Mouse (Mus musculus) adipocyte (in vitro differentiated cells): ENCODE results near the gene Nxpe4.
"Not testable (repeated sequence)": the region's sequence is repeated elsewhere in the genome, so short reads cannot be mapped to it uniquely, and the experiment has no call there.

Experiments
- DNase-seq: peaks from one replicate; pipeline ENCODE4 v3.0.0-alpha.2; 2016; ENCODE audit warnings: low spot score

Gene Nxpe4

DNA sequence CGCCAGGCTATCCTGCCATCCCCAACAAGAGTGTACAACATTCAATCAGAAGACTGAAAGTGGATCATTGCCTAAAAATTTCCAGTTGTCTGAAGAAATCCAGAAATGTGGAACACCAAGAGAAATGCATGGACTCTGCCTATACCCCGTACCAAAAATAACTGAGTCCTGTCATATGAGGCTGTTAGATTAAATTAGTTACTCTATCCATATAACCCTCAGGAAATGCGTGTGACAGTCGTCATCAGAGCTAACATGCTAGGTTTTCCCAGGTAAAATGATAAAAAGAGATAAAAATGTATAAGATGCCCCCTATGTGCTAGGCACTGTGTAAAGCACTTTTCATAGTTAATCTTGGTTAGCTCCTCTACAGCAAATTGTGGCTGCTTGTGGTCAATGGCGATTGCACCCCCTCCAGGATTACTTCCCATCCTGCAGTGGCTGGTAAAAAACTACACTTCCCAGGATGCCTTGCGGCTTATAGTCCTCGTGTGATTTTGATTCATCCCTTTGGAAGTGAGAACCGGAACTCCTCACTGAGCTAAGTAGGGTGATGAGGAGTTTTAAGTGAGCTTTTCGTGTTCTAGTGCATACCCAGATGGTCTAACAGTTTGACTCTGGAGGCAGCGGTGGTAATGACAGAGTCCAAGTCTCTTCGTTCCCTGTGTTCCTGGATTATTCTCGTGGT is at the start of gene Nxpe4:
TSS of gene Nxpe4 (plus strand) at position 519 of the 688 bp plus-strand sequence.
- peak; percentile 77 for DNase-seq

DNA sequence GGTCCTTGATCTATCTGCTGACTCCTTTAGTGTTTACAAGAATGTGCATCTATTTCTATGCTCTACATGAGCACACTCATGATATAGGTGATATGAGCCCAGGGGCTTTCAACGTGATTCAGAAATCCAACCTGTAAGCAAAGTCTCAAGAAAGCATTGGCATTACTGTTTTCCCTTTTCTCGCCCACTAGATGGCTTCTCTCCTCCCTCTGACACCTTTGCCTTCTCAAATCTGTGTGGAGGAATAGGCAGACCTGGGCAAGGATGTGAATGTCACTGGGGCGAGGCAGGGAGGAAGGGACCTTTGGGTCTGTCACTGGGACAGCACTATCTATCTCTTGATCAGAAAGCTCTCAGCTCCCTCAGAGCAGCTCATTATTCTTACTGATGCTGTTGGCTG is 35.0 kb upstream of the Nxpe4 start:
- DNase-seq, result no peak

DNA sequence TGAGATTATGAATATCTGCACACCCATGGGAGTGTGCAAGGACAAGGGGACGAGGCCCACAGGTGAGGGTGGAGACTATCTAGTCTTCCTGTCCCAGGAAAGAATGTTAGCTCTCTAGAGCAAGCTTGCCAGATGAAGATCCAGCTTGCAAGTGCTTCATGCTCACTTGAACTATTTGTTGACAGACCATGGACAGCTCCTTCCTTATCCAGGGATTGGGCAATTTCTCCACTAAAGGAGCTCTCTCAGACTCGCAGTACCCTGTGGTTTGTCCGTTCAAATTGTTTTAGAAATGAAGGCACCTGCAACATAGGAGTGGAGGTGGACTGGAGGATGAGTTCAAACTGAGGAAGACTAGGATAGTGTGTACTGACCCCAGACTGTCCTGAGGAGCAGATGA is 24.3 kb upstream of the Nxpe4 start:
- peak; percentile 55 for DNase-seq

DNA sequence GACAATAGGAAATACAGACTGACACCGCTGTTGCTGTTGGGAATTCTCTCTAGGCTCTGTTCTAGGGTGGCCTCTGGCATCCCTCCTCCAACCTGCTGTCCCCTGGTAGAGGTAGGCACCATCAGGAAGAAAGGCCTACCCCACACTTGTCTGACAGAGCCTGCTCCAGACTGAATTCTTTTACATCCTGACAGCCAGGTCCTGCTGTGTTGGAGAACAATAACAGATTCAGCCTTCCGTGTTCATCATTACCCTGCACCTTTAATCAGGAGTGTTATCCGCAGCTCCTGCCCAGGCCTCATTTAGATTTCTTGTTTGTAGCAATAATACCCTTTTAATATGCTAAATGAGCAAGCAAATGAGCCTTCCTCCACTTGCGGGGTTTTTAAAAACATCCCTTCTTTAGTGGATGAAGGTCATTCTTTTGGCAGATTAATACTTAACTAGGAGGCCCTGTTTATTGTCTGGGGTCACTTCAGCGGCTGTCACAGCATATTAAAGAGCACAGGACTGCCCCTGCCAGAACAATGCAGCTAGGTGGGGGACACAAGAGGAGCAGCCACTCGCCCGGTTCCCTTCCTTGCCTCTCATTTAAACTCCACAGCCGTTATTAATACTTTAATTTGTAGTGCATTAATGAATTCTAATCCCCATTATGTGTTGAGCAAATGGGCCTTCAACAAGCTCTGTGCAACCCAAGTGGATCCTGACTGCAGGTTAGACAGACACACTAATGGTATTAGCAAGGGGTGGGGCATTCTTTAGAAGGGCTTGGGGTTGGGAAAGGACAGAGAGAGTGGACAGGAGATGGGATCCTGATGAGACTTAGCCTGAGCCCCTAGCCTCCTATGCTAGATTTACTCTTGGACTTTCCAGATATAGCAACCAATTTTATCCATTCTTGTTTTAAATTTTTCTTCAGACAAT is 21.1 kb upstream of the Nxpe4 start:
- no peak for DNase-seq

DNA sequence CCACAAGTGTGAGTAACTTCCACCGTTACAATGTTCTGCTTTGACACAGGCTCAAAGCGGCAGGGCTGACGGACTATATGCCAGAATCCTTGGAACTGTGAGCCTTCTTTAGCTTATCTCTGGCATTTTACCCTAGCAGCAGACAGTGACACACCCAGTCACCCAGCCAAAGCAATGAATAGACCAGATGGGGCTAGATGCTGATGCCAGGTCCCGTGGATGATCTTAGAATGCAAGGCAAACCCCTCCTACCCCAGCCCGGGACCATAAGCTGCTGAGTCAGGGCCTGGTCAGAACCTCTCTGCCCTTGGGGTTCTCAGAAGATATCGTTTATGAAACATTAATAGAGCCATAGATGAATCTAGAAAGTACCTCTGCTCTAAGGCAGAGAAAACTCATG is 19.2 kb upstream of the Nxpe4 start:
- no peak for DNase-seq

DNA sequence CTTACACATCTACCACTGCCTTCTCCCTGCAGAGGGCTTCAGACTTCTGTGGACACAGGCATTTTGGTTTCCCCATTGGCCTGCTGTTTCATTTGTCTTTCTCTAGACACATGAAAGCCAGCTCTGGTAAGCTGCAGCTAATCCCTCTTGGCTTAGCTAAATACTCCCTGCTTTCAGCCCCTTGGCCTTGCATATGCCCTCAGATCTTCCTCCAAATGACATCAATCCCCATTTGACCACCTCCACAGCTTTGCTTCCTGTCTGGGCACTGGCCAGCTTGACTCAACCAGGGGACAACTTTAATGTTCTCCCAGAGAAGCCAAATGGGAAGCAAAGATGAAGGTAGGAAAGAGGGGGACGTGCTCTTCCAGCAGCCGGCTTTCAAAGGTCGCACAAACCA is 15.1 kb upstream of the Nxpe4 start:
- DNase-seq, result no peak

DNA sequence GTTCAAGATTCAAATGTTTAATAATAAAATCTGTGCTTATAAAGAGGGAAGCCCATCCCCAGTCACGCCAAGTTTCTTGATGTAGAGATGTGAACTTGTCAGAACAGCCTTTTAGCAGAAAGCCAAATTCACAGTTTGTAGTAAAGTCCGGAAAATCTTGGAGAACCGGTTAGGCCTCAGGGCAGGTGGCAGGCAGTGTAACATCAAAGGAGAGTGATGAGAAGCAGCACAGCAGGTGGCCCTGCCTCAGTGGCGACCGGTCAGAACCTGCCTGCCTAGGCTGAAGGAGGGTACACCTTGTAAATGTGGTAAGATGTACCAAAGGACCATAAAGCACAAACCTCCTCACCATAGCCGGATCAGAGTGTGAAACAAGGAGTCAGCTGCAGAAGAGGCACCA is 4.7 kb downstream of the Nxpe4 start:
- not testable (repeated sequence) for DNase-seq

DNA sequence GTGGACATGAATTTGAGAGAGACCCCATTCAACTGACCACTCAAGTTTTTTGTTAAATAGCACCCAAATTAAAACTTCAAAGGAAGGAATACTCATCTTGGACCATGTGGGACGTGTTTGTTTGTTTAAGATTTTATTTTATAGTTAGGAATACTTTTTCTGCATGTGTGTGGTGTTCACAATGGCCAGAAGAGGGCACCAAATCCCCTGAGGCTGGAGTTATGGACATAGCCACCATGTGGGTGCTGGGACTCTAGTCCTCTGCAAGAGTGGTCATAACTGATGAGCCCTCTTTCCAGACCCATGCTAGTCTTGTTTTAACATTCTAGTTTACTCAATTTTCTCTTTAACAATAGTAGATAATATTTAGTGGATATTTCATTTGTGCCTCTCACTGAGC is 14.9 kb downstream of the Nxpe4 start:
- DNase-seq, result peak; percentile 12

DNA sequence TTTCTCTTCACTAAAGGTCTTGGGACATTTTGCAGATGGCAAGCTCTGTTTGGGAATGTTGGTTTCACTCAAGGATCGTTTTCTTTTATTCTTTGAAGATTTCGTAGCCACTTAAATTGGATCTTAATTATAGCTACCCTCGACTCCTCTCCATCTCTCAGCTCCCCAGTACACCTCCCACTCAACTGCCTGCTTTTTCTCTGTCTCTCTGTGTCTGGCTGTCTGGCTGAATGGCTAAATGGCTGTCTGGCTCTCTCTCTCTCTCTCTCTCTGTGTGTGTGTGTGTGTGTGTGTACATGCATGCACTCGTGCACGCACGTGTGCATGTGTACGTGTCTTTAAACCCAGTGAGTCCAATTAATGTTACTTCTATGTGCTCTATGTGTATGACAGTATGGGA is 19.5 kb downstream of the Nxpe4 start:
- no peak for DNase-seq

DNA sequence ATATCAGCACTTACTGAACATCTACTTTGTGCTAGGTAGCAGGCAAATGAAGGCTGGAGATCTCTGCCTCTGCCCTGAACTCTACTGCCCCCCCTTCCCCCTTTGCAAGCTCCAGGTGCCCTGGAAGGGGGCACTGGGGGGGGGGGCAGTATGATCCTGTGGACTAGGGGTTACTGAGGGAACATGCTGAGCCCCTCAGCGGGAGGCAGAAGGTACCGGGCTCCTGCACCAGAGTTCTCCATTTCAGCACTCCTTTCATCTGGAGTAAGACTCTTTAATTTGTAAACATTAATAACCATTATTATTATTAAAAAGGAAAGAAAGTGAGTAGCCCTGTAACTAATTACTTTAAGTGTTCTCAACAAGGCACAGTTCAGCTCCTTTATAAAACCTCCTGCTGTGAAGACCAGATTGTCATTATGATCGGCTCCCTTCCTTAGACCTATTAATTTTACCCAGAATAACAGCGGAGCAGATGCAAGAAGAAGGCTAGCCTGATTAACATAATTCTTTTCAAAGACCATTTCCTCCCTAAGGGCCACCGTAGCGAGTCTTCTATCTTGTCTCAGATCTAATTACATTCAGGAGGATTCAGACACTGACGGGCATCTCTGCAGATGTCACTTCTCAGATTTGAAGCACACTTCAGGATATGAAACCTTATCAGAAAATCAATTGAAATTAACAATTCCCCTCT is 21.0 kb downstream of the Nxpe4 start:
- DNase-seq, result no peak

DNA sequence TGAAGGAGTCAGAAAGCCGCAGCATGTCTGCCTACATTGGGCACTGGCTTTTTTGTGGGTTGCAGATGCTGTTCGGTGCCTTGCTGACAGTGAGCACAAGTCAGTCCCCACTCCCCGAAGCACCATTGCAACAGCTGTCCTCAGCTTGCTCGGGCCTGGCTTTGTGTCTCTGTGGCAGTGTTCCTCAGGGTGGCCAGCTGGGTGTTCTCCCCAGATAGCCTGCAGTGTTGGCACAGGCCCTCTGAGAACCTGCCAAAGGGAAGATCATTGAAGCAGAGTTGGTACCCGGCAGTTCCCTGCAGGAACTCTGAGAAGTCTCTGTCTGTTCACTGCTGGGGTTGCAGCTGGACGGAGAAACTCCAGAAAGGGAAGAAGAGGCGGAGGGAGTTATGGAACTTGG is 22.5 kb downstream of the Nxpe4 start:
- peak; percentile 4 for DNase-seq

DNA sequence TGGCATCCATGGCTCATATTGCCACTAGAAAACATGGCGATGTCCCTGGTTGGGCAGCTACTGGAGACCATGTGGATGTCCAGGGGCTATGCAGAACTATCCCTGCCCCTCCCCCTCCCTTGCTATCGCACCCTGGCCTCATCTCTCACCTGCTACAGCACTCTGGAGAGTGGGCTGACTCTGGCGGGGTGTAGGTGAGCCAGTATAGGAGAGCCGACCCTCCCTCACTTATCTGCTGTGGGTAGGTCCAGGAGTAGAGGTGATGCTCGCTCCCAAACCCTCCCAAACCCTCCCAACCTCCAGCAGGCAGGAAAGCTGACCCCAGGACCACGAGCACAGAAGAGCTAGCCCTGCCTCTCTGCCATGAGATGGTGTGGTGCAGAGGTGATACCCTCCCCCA is 27.0 kb downstream of the Nxpe4 start:
- DNase-seq, result no peak

DNA sequence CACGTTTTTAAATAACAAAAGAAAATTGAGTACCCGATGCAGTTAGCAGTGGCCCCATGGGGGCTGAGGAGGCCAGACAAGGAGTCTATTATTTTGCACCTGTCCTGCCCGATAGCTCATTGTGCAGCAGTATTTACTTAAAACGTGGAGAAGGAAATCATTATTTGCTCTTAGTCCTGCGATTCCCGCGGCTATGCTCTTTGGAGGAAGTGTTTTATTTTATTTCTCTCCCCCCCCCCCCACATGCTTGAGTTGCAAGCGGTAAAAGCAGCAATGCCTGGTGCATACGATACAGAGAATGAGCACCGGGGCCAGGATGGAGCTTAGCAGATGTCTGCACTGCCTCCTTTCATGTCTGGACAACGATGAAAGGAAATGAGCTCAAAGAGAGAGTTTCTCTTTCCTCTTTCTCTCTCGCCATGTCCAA is 35.6 kb downstream of the Nxpe4 start:
- no peak for DNase-seq

DNA sequence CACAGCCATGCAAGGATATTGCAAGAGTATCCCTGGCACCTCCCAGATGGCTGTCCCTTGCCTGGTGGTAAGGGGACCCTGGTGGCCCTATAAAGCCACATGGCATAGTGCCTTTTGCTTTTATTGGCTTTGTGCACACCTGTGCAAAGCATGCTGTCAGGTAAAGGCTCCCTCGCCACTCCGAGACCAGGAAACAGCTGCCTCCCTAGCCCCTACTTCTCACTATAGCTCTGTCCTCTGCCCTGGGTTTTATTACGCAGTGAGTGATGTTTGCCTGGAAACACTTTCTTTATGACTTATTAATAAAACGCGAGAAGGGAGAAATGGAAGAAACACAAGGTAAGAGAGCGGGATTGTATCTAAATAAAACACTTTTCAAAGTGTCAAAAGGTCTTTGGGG is 49.1 kb downstream of the Nxpe4 start:
- DNase-seq, result no peak

DNA sequence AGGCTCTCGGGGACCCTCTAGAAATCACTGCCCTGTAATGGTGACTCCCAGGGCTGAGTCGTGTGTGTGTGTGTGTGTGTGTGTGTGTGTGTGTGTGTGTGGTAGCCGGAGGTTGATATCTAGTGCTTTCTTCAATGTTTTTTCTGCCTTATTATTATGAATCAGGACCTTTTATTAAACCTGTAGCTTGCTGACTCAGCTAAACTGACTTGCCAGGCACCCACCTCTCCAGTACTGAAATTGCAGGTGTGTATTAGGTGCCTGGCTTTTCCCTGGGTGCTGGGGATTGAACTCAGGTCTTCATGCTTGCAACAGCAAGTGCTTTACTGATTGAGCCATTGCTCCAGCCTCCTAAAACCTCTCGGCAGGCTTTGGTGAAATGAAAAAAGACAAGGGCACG is 50.1 kb downstream of the Nxpe4 start:
- no peak for DNase-seq

DNA sequence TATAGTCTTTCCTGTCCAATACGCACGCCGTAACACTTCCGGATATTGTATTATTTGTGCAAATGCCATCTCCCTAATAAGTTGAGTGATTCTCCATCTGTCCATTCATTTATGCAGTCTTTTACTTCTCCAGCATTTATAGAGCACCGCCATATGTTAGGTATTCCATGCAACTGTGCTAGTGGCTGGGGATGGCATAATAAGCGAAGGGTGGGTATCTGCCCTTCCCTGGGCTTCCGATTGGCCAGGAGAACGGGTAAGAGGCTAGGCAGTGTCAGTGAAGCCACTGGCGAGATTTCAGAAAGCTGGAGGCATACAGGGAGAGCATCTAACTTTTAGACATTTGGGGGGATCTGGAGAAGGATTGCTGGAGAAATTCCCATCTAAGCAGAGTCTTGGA is 52.9 kb downstream of the Nxpe4 start:
- DNase-seq, result no peak

DNA sequence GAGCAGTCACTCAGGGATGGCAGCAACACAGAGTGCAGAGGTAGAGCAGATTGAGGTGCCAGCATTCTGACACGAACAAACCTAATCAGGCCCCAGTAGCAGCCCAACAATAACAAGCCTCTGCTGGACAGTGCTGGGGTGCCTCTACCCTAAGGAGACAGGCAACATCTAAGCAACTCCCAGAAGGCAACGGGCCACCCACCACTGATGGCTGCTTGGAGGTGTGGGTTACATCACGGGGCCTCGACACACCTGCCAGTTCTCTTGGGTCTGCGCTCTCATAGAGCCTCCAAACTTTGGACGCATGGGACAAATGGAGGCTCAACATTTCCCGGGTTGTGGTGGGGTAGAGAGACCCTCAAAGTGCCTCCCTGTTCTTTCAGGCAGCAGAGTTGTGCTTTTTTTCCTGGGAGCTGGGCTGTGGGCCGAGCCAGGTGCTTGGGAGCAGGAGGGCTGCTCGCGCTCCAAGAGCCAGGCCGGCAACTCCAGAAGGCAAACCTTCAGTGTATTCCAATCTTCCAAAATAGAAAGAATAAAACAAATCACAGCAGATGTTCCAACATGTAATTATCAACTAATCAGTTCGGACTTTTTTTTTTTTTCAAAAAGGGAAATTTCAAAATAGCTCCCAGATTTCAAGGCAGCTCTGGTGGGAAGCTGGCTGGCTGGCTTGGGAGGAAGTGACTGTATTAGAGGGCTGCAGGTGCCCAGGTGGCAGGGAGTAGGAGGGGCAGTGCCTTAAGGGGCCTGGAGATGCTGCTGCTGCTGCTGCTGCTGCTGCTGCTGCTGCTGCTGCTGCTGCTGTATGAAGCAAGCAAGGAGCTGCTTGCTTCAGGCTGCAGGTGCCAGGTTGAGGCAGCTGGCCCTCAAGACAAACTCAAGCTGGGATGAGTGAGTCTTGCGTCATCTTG is 54.5 kb downstream of the Nxpe4 start:
- no peak for DNase-seq

DNA sequence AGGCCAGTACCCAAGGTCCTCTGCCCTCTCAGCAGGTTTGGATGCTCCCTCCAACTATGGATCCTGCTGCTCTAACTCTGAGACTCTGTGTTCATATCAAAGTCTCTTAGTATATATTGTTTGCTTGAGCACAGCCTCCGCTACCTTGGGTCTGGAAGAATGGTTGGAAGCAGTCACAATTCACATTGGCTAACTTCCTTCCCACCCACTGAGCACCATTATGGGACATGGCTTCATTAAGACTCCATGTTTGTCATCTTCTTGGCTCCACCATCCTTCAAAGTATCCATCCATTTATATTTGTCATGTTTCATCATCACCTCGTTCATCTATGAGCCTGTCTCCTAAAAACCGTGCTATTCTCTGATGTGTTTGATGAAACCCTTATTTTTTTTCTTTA is 68.9 kb downstream of the Nxpe4 start:
- no peak for DNase-seq

DNA sequence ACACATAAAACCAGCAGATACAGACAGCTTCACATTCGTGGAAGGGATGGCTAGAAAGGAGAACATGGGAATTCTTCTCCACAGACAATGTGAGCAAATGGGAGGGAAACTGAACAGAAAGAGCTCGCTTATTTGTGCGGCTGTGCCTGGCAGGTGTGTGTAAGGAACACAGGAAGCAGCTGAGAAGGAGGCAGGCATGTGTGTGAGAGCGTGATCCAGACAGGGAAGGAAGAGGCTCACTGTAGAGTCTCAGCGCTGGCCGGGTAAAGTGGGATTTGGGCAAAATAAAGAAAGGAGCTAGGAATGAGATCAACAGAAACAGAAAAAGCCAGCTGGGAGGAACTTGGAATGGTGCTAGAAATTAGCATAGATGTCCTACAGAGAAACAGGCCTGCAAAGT is 74.6 kb downstream of the Nxpe4 start:
- DNase-seq, result no peak

DNA sequence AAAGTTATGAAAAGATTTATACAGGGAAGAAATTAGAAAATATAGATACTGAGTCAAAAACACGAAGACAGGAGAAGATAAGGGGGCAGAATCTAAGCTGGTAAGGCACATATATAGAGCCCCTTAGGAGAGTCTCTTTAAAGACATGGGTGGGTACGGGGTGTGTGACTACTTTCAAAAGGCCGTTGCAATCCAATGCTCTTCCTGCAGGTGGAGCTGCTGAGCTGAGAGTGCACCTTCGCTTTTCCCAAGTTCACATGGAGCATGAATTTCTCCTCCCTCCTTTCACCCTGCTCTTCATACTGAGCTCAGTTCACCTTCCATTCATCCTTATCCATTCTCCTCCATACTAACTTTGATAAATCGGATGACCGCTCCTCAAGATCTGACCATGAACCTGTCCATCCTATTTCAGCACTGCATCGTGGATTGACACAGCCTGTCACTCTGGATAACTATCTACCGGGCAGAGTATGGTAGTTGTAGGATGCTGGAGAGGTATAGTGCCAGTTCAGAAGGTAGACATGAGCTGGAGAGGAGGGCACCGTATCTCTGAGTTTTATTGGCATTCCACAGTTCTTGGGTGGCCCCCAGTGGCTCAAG is 76.4 kb downstream of the Nxpe4 start:
- DNase-seq, result peak; percentile 7

DNA sequence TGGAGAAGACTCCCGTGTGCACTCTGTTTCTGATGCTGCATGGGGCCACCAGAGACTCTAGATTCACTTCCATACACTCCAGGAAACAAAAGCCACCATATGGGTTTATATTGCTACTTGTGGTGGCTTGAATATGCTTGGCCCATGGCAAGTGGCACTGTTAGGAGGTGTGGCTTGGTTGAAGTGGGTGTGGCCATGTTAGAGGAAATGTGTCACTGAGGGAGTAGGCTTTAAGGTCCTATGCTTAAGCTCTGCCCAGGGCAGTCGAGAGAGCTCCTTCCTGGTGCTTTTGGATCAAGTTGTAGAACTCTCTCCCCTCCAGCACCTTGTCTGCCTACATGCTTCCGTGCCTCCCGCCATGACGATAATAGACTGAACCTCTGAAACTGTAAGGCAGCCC is 77.6 kb downstream of the Nxpe4 start:
- no peak for DNase-seq
